Mouse (Mus musculus): Measurements from ENCODE around the gene Kdelc1. TPM values are rescaled to one million over a fixed set of nuclear protein-coding genes. Genes with fewer than 3 reads are reported as not detected.

Kdelc1 gene
- polyA plus RNA-seq, 1 experiment from 2014 or later = 47.9 TPM

- DNase-seq (ENCODE audit: low spot score) = no peak
- Histone ChIP-seq H3K27me3 (ENCODE audit: insufficient read depth, poor library complexity, severe bottlenecking) (no peaks in the 10 kb centered on the region), H3K9me3 (no peaks in the 10 kb centered on the region), H3K4me1 (replicated peaks) (peaks cover 16% of the 10 kb centered on the region), H3K4me3 (no peak overlapping the region), H3K27ac (no peak overlapping the region), H3K36me3 (peaks cover 37% of the 10 kb centered on the region)
- 90% methylated on average over 3 of the region's 3 CpGs for WGBS
Measured at GRCm38 (mm10) chr1:44122256-44122655, 3.6 kb upstream of the Kdelc1 start.

- peaks cover 18% of the 10 kb centered on the region for H3K4me1 ChIP-seq (replicated peaks)
- no peaks in the 10 kb centered on the region for H3K9me3 ChIP-seq
- DNase-seq (ENCODE audit: low spot score) = no peak
- 4% methylated on average over 6 of the region's 6 CpGs for WGBS
- H3K4me3 ChIP-seq = peak overlapping the region; percentile 84
- no peaks in the 10 kb centered on the region for H3K27me3 ChIP-seq (ENCODE audit: insufficient read depth, poor library complexity, severe bottlenecking)
- peak overlapping the region; percentile 94 for H3K27ac ChIP-seq
- H3K36me3 ChIP-seq = peaks cover 40% of the 10 kb centered on the region
Measured at GRCm38 (mm10) chr1:44120074-44120406, 1.4 kb upstream of the Kdelc1 start.

DNA sequence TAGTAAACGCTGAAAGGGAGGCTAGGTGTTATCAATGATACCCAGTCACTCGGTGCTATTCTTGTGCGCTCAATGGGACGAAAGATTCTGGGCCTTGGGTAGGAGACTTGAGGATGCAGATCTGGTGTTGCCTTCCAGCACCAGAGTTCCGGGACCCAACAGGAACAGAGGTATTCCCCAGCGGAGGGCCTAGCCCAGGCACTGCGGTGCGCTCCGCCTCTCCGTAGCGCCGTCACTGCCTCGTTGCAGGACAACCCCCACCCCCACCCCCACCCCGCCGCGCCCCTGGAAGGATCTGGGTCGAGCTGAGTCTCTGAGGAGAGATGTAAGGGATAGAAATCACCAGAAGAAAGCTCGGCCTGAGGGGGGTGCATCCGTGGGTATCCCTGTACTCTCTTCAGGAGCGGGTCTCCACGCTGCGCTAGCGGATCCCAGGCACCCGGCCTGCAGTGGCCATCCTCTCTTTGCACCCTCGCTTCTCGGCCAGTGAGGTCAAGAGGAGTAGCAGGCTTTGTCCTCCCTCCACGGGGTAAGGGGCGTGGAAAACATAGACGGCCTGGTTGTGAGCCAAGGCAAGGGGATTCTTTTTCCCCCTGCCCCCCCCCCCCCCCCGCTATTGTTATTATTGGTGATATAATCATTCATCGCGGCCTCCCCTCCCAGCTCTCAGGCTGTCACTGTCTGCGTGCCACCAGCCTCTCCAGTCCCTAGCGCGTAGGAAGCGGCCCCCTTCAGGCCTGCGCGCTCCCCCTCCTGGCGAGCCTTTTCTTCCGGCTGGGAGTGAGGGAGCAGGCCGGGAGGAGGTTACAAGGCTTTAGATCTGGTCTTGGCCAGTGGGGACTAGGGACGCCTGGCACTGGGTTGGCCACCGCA, 829 bp upstream of the Kdelc1 start:
- WGBS = 0% methylated on average over 43 of the region's 43 CpGs
- Histone ChIP-seq H3K27ac (peak overlapping the region; percentile 94), H3K4me3 (peak overlapping the region; percentile 84), H3K4me1 (replicated peaks) (peaks cover 18% of the 10 kb centered on the region), H3K36me3 (peaks cover 40% of the 10 kb centered on the region), H3K27me3 (ENCODE audit: insufficient read depth, poor library complexity, severe bottlenecking) (no peaks in the 10 kb centered on the region), H3K9me3 (no peaks in the 10 kb centered on the region)
- peak; percentile 88 for DNase-seq (ENCODE audit: low spot score)

- Histone ChIP-seq H3K9me3 (no peaks in the 10 kb centered on the region), H3K27ac (no peak overlapping the region), H3K4me3 (peak overlapping the region; percentile 84), H3K27me3 (ENCODE audit: insufficient read depth, poor library complexity, severe bottlenecking) (no peaks in the 10 kb centered on the region), H3K4me1 (replicated peaks) (peaks cover 18% of the 10 kb centered on the region), H3K36me3 (peaks cover 45% of the 10 kb centered on the region)
- DNase-seq (ENCODE audit: low spot score) = no peak
Measured at GRCm38 (mm10) chr1:44117571-44117970, 1.0 kb downstream of the Kdelc1 start.

- peak overlapping the region; percentile 95 for H3K27ac ChIP-seq
- peaks cover 18% of the 10 kb centered on the region for H3K4me1 ChIP-seq (replicated peaks)
- H3K27me3 ChIP-seq (ENCODE audit: insufficient read depth, poor library complexity, severe bottlenecking) = no peaks in the 10 kb centered on the region
- peak overlapping the region; percentile 84 for H3K4me3 ChIP-seq
- 16% methylated on average over 5 of the region's 5 CpGs for WGBS
- H3K9me3 ChIP-seq = no peaks in the 10 kb centered on the region
- peaks cover 44% of the 10 kb centered on the region for H3K36me3 ChIP-seq
- peak; percentile 10 for DNase-seq (ENCODE audit: low spot score)
Measured at GRCm38 (mm10) chr1:44102939-44103338, 15.7 kb downstream of the Kdelc1 start.

GRCm38 (mm10) chr1:44102259-44102717, 16.3 kb downstream of the Kdelc1 start, which contains the start of gene Tex30:
Tex30 (minus strand) TSS chr1:44102441.
- H3K36me3 ChIP-seq = peaks cover 44% of the 10 kb centered on the region
- no peaks in the 10 kb centered on the region for H3K27me3 ChIP-seq (ENCODE audit: insufficient read depth, poor library complexity, severe bottlenecking)
- under 1% methylated on average over 55 of the region's 55 CpGs for WGBS
- H3K4me3 ChIP-seq = peak within 1 kb of the TSS; percentile 84
- peak; percentile 96 for DNase-seq (ENCODE audit: low spot score)
- no peaks in the 10 kb centered on the region for H3K9me3 ChIP-seq
- H3K4me1 ChIP-seq (replicated peaks) = peaks cover 18% of the 10 kb centered on the region
- peak within 1 kb of the TSS; percentile 95 for H3K27ac ChIP-seq

DNA sequence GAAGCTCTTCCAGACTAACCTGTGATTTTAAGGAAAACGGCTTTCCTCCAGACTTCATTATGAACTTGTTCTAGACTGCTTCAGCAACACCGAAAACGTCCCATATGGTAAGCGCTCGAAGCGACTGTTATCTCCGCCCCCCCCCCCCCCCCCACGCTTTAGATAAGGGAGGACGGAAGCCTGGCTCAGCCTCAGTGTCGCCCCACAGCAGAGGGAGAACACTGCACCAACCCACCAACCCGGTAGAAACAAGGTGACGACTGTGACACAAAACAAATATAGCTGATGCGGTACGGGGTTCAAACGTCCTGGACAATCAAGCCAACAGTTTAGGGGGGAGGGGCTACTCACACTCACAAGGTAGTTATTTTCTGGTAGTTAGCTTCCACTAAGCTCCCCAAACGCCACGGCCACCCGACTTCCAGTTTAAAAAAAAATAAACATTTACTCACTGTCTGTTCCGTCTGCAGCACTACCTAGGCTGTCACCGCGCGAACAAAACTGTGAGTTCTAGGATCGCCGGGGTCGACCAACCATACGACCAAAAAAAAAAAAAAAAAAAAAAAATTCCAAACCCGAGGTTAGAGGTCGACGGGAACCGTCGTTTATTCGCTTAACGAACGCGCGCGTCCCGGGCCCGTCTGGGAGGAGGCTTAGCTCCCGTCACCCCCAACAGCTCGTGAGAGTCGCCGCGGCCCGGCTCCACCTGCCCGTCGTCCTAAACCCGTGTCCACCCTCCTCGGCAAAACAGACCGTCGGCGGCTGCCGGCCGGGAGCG, 17.0 kb downstream of the Kdelc1 start:
- Histone ChIP-seq H3K4me3 (peak overlapping the region; percentile 84), H3K9me3 (no peaks in the 10 kb centered on the region), H3K4me1 (replicated peaks) (peaks cover 18% of the 10 kb centered on the region), H3K27ac (peak overlapping the region; percentile 95), H3K36me3 (peaks cover 44% of the 10 kb centered on the region), H3K27me3 (ENCODE audit: insufficient read depth, poor library complexity, severe bottlenecking) (no peaks in the 10 kb centered on the region)
- WGBS = under 1% methylated on average over 55 of the region's 55 CpGs
- DNase-seq (ENCODE audit: low spot score) = peak; percentile 55

DNA sequence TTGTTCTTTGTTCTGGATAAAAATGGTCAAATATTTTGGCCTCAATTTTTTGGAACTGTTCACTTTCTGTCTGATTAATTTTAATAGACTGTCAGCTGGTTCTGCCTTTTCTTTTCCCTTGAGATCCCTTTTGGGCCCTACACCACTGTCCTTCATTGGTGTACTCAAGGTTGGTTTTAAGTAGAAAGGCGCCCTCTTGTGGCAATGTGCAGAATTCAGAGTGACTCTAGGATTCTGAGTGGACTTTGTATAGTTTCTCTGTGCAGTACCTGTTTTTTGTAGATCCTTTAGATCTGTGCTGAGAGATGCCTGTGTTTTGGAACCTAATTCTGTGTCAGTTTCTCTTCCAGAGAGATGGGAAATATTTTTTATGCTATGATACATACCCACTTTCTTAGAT, 54.0 kb downstream of the Kdelc1 start:
- no peak overlapping the region for H3K4me3 ChIP-seq
- no peaks in the 10 kb centered on the region for H3K36me3 ChIP-seq
- DNase-seq (ENCODE audit: low spot score) = peak; percentile 14
- no peaks in the 10 kb centered on the region for H3K4me1 ChIP-seq (replicated peaks)
- WGBS = 0% methylated on average over 1 of the region's 1 CpGs
- H3K27ac ChIP-seq = no peak overlapping the region
- H3K9me3 ChIP-seq = no peaks in the 10 kb centered on the region
- no peaks in the 10 kb centered on the region for H3K27me3 ChIP-seq (ENCODE audit: insufficient read depth, poor library complexity, severe bottlenecking)

DNA sequence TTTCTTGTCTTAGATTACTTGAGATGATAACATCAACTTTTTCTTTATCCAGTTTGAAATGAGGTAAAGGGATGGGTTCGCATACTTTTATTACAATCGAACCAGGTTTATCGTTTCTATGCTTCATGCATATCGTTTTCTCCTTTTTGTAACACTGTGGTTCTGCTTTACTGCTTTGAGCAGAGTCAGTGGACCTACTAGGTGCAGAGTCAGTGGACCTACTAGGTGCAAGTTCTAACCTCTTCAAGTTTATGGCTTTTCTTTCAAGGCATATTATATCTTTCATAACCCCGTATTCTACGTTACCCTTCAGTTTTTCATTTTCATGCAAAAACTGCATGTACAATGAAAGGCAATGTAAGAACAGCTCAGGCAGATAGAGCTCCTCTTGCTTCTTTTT, 55.2 kb downstream of the Kdelc1 start:
- no peak overlapping the region for H3K4me3 ChIP-seq
- no peaks in the 10 kb centered on the region for H3K36me3 ChIP-seq
- no peak for DNase-seq (ENCODE audit: low spot score)
- 95% methylated on average over 6 of the region's 6 CpGs for WGBS
- no peaks in the 10 kb centered on the region for H3K4me1 ChIP-seq (replicated peaks)
- H3K27ac ChIP-seq = no peak overlapping the region
- H3K27me3 ChIP-seq (ENCODE audit: insufficient read depth, poor library complexity, severe bottlenecking) = no peaks in the 10 kb centered on the region
- no peaks in the 10 kb centered on the region for H3K9me3 ChIP-seq

DNA sequence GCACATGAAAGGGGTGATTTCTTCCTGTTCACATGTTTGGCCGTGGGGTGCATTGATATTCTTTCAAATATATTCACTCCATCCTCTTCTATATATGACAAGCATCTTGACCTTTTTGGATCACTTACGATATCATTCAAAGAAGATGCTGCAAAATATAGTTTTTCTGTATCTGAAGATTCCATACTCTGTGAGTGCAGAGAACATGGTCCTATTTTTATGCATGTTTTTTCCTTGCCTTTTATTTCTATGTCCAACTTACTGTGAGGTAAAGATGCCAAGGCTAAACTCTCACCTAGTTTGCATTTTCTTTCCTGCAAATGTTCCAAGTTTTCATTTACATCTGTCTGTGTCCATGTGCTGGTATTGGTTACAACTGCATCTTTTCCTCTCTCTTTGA, 56.8 kb downstream of the Kdelc1 start, which contains the start of gene Gm8251:
Gene Gm8251 (minus strand): TSS at position 101 of the 400 bp plus-strand sequence.
- H3K36me3 ChIP-seq = no peaks in the 10 kb centered on the region
- H3K27ac ChIP-seq = no peak within 1 kb of the TSS
- no peaks in the 10 kb centered on the region for H3K4me1 ChIP-seq (replicated peaks)
- no peaks in the 10 kb centered on the region for H3K9me3 ChIP-seq
- 94% methylated on average over 2 of the region's 2 CpGs for WGBS
- DNase-seq (ENCODE audit: low spot score) = no peak
- H3K4me3 ChIP-seq = no peak within 1 kb of the TSS
- no peaks in the 10 kb centered on the region for H3K27me3 ChIP-seq (ENCODE audit: insufficient read depth, poor library complexity, severe bottlenecking)

DNA sequence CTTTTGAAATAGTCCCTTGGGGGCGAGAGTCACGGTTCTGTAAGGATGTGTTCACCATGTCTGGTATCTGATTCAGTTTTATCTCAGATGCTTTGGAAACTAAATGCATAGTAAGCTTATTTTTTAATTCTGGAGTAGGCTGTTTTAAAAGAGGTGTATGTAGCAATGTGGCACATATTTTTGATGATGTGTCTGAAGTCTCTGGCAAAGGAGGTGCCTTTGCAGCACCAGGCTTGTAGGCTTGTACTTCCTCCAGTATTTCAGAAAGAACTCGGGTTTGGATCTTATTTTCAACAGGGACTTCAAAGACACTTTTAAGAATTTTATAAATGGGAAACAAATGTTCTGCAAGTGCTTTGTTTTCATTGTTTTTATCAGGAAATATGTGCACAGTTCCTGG, 60.8 kb downstream of the Kdelc1 start:
- no peak overlapping the region for H3K4me3 ChIP-seq
- no peaks in the 10 kb centered on the region for H3K27me3 ChIP-seq (ENCODE audit: insufficient read depth, poor library complexity, severe bottlenecking)
- no peak for DNase-seq (ENCODE audit: low spot score)
- no peaks in the 10 kb centered on the region for H3K9me3 ChIP-seq
- H3K4me1 ChIP-seq (replicated peaks) = no peaks in the 10 kb centered on the region
- H3K36me3 ChIP-seq = no peaks in the 10 kb centered on the region
- H3K27ac ChIP-seq = no peak overlapping the region
- WGBS = 86% methylated on average over 3 of the region's 3 CpGs
